Mouse (Mus musculus) G1E (cell line): Measurements from ENCODE around the gene Plekhm2. TPM values are rescaled to one million over a fixed set of nuclear protein-coding genes. Genes with fewer than 3 reads are reported as not detected.

Source experiments
- ATAC-seq: 2 replicates; pipeline ENCODE4 v1.8.0; 2016; ENCODE audit warnings: mild to moderate bottlenecking; ENCODE audit not compliant: insufficient number of reproducible peaks, poor library complexity, low FRiP score, severe bottlenecking; ENCODE audit errors: extremely low read depth
- DNase-seq: peaks from one replicate; pipeline ENCODE4 v3.0.0; 2012; ENCODE audit warnings: low spot score
- H3K27me3 ChIP-seq: 2 replicates; pipeline ENCODE4 v1.6.1; 2012; ENCODE audit warnings: mild to moderate bottlenecking, low read length, inconsistent platforms; ENCODE audit not compliant: insufficient read depth
- H3K36me3 ChIP-seq: replicated peaks from 2 replicates; pipeline ENCODE3; 2012; ENCODE audit warnings: mild to moderate bottlenecking, inconsistent platforms
- H3K4me1 ChIP-seq: 2 replicates; pipeline ENCODE4 v1.6.1; 2012; ENCODE audit warnings: low read depth, low read length, inconsistent platforms, mixed read lengths; ENCODE audit not compliant: insufficient read depth
- H3K4me3 ChIP-seq: 2 replicates; pipeline ENCODE4 v1.5.1; 2012; ENCODE audit warnings: low read depth, mild to moderate bottlenecking, inconsistent platforms, low read length, moderate library complexity, mixed read lengths
- H3K9me3 ChIP-seq: replicated peaks from 2 replicates; pipeline ENCODE4 v1.6.1; 2012; ENCODE audit warnings: inconsistent platforms
- CTCF ChIP-seq: IDR thresholded peaks from 2 replicates; pipeline ENCODE4 v1.5.1; 2012; ENCODE audit warnings: low read depth, low read length, inconsistent platforms, mixed read lengths
- GATA1 ChIP-seq: IDR thresholded peaks from 2 replicates; pipeline ENCODE4 v1.6.1; 2012; ENCODE audit warnings: borderline replicate concordance, low read length, inconsistent platforms, mixed read lengths
- GATA2 ChIP-seq: IDR thresholded peaks from 2 replicates; pipeline ENCODE4 v1.6.1; 2012; ENCODE audit warnings: low read depth, low read length, inconsistent platforms, borderline replicate concordance
- POLR2AphosphoS5 ChIP-seq: IDR thresholded peaks from 2 replicates; pipeline ENCODE4 v1.6.1; 2012; ENCODE audit warnings: low read depth, low read length, inconsistent platforms; ENCODE audit not compliant: insufficient replicate concordance
- TAL1 ChIP-seq: conservative IDR thresholded peaks from 2 replicates; pipeline ENCODE4 v1.6.1; 2012; ENCODE audit warnings: low read depth, low read length, inconsistent platforms, mixed read lengths
- polyA plus RNA-seq: library from polyadenylated mRNA; stranded (reverse); fragments of >175 nt; gene quantifications from 2 replicates; pipeline ENCODE4 v1.2.3, GENCODE M21; 2012
- total RNA-seq, 2 experiments: library from RNA; stranded (forward) in 1 of 2; stranded (reverse) in 1 of 2; fragments of 200-1000 nt in 1 of 2; fragments of >200 nt in 1 of 2; fragmentation: Nextera tagmentation in 1 of 2; gene quantifications; 2 replicates each; pipeline ENCODE4 v1.2.3; 2014 to 2017

The Plekhm2 gene
- total and polyA plus RNA-seq, 3 experiments = 8.3 to 29.0 (median 20.0) TPM

DNA sequence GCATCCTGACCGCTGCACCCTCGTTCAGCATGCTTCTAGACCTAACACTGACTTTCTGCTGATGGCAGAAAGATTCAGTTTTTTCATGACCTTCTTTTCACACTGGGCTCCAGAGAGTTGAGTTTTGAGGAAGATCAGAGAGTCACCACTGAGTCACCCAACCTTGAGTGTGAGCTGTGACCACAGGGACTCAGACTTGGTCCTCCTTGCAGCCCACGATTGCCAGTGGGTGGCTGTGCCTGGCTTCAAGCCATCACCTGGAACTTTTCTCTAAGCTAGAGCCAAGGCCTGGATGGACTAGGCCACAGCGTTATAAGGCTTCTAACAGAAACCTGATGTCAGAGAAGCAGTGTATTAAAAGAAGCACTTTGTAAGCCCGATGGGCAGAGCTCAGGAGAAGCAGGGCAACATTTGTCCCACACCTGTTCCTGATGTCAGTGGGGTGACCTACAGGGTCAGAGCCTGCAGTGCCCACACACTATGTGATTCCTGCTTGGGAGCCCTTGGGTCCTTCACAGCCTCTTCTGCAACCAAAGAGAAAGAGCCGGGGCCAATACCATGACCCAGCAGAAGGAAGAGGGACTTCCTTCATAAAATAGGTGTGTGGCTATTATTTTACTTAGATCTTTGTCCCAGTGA, 5.7 kb downstream of the Plekhm2 start:
- TF ChIP-seq GATA2 = no peak
- no peak for TF ChIP-seq POLR2AphosphoS5
- no peak for TF ChIP-seq TAL1
- no peak for TF ChIP-seq GATA1
- no peak for TF ChIP-seq CTCF
- H3K36me3 ChIP-seq = peaks cover 65% of the 10 kb centered on the region
- H3K27me3 ChIP-seq = no peaks in the 10 kb centered on the region
- DNase-seq = no peak
- no peaks in the 10 kb centered on the region for H3K9me3 ChIP-seq
- peaks cover 39% of the 10 kb centered on the region for H3K4me1 ChIP-seq
- ATAC-seq = no peak
- no peak overlapping the region for H3K4me3 ChIP-seq

DNA sequence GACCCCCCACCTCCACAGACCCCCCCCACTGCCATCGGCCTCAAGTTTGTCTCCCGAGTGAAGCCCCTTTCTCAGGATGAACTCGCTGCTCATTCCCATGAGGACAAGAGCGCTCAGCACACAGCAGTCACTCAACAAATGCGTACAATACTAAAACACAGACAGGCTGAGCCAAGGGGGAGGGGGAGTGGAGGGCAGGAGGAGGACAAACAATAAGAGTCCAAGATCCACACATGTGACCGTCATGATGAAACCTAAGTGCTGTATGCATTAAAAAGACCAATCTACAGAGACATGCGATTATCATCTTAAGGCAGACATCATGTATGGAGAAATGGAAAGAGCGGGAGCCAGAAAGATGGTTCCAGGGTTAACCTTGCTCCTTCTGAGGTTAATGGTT, 7.8 kb downstream of the Plekhm2 start:
- Histone ChIP-seq H3K27me3 (no peaks in the 10 kb centered on the region), H3K9me3 (no peaks in the 10 kb centered on the region), H3K4me1 (peaks cover 25% of the 10 kb centered on the region), H3K36me3 (peaks cover 81% of the 10 kb centered on the region), H3K4me3 (no peak overlapping the region)
- TF ChIP-seq GATA2 = no peak
- no peak for TF ChIP-seq GATA1
- TF ChIP-seq POLR2AphosphoS5 = no peak
- no peak for TF ChIP-seq TAL1
- no peak for TF ChIP-seq CTCF
- no peak for ATAC-seq
- DNase-seq = no peak

DNA sequence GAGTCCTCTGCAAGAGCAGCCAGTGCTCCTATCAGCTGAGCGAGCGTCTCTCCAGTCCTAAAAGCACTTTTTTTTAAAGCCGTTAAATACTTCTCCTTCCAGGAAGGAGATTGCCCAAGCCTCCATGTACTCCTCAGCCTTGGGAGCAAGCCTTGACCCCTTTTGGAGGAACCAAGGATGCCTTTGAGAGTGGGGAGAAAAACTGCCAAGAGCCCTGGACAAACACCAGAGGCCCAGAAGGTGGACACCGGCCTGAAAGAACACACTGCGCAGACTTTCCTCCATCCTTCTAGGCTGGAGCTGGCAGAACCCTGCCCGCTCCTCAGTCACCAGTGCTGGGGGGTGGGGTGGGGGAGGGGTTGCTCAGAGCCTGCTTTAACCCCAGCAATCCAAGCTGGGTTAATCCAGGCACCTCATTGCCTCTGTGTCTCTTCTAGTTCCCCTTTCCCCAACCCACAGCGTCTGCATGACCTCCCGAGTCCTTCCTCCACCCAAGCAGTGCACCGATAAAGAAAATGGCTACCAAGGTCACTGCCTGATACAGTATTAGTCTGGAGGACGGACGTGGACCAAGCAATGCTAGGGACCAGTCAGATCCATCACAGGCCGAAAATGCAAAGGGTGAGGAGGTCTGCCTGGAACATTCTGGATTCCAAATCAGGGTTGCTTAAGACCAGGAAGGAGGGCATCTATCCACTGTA, 8.6 kb downstream of the Plekhm2 start:
- Histone ChIP-seq H3K9me3 (no peaks in the 10 kb centered on the region), H3K27me3 (no peaks in the 10 kb centered on the region), H3K4me3 (no peak overlapping the region), H3K4me1 (peaks cover 25% of the 10 kb centered on the region), H3K36me3 (peaks cover 83% of the 10 kb centered on the region)
- ATAC-seq (peak; percentile 45; the same call in 1 of the 2 replicates), DNase-seq (peak; percentile 25)
- TF ChIP-seq GATA1 (no peak), CTCF (no peak), TAL1 (no peak), POLR2AphosphoS5 (no peak), GATA2 (no peak)

DNA sequence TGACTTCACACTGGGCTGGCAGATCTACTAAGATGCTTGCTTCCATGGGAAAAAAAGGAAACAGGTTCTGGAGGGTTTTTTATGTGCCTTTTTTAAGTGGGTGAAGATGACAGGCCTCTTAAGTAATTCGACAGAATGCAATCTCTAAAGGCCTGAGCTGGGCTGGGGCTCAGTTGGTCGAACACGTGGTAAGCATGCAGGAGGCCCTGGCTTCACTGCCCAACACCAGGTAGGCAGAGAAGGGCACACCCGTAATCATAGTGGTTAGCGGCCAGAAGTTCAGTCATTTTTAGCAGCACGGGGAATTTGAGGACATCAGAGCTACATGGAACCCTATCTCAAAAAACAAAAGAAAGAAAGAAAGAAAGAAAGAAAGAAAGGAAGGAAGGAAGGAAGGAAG, 10.2 kb downstream of the Plekhm2 start:
- no peak for TF ChIP-seq POLR2AphosphoS5
- no peak for TF ChIP-seq GATA2
- TF ChIP-seq GATA1 = no peak
- TF ChIP-seq CTCF = no peak
- no peak for TF ChIP-seq TAL1
- ATAC-seq (no peak), DNase-seq (no peak)
- Histone ChIP-seq H3K4me3 (no peak overlapping the region), H3K4me1 (peaks cover 25% of the 10 kb centered on the region), H3K9me3 (no peaks in the 10 kb centered on the region), H3K27me3 (no peaks in the 10 kb centered on the region), H3K36me3 (peaks cover 81% of the 10 kb centered on the region)

DNA sequence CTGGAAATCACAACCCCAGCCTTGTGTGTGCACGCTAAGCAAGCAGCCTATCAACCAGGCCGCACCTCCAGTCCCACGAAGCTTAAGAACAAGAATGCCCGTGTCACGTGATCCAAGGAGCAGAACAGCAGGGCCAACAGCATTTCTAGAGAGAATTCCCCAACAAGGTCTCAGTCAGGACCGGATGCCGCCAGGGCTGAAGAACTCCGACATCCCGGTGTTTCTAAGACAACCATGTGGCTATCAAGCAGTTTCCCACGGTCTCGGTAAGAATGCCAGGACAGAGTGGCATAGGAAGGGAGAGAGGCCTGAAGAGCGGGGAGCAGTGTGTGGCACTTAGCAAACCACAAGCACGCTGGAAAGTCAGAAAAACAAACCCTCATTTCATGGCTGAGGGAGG, 10.9 kb downstream of the Plekhm2 start:
- ATAC-seq (no peak), DNase-seq (no peak)
- no peak overlapping the region for H3K4me3 ChIP-seq
- peaks cover 22% of the 10 kb centered on the region for H3K4me1 ChIP-seq
- no peaks in the 10 kb centered on the region for H3K27me3 ChIP-seq
- TF ChIP-seq GATA2 (no peak), GATA1 (no peak), TAL1 (no peak), POLR2AphosphoS5 (no peak), CTCF (no peak)
- peaks cover 81% of the 10 kb centered on the region for H3K36me3 ChIP-seq
- H3K9me3 ChIP-seq = no peaks in the 10 kb centered on the region

DNA sequence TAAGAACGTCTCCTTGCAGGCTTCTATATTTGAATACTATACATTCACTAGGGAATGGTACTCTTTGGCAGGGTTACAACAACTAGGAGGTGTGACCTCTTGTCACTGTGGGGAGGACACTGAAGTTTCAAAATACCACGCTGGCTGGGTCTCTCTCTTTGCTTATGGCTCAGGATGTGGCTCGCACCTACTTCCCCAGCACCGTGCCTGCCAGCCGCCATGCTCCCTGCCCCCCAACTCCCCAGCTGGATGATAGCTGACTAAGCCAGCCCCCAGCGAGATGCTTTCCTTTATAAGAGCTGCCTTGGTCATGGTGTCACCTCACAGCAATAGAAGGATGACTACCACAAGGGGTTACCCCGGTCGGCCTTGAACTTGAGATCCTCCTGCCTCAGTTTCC, 11.7 kb downstream of the Plekhm2 start:
- no peak for ATAC-seq
- DNase-seq = no peak
- no peaks in the 10 kb centered on the region for H3K9me3 ChIP-seq
- H3K36me3 ChIP-seq = peaks cover 82% of the 10 kb centered on the region
- no peak overlapping the region for H3K4me3 ChIP-seq
- H3K4me1 ChIP-seq = peaks cover 17% of the 10 kb centered on the region
- TF ChIP-seq POLR2AphosphoS5 (no peak), GATA1 (no peak), TAL1 (no peak), GATA2 (no peak), CTCF (no peak)
- H3K27me3 ChIP-seq = no peaks in the 10 kb centered on the region
